Mouse (Mus musculus) kidney, embryonic 14.5 days (tissue): ENCODE measurements around the gene Asdurf. TPM values are rescaled to one million over a fixed set of nuclear protein-coding genes. Genes with fewer than 3 reads are reported as not detected.

Experiments
- ATAC-seq: fragments of 200-750 bp; cut with Nextera tagmentation; 2 replicates; pipeline ENCODE4 v1.8.0; 2017; ENCODE audit warnings: moderate number of reproducible peaks, mild to moderate bottlenecking, moderate TSS enrichment, moderate library complexity; ENCODE audit not compliant: low FRiP score, low TSS enrichment
- H3K27ac ChIP-seq: fragments of 300-500 bp; sonication (generic); 2 replicates; pipeline ENCODE4 v1.5.1; 2014; ENCODE audit warnings: low read depth, mild to moderate bottlenecking, low read length, moderate library complexity, mixed read lengths
- H3K27me3 ChIP-seq: fragments of 300-500 bp; sonication (generic); 2 replicates; pipeline ENCODE4 v1.6.1; 2014; ENCODE audit warnings: mild to moderate bottlenecking, low read length; ENCODE audit not compliant: control insufficient read depth, insufficient read depth
- H3K36me3 ChIP-seq: fragments of 300-500 bp; sonication (generic); 2 replicates; pipeline ENCODE4 v1.6.1; 2014; ENCODE audit warnings: low read length, mixed read lengths; ENCODE audit not compliant: control insufficient read depth, insufficient read depth
- H3K4me1 ChIP-seq: fragments of 300-500 bp; sonication (generic); 2 replicates; pipeline ENCODE4 v1.6.1; 2014; ENCODE audit warnings: low read length, mixed read lengths; ENCODE audit not compliant: control insufficient read depth, insufficient read depth
- H3K4me2 ChIP-seq: fragments of 300-500 bp; sonication (generic); replicated peaks from 2 replicates; pipeline ENCODE4 v1.6.1; 2014; ENCODE audit warnings: low read depth, mild to moderate bottlenecking, low read length
- H3K4me3 ChIP-seq: fragments of 300-500 bp; sonication (generic); 2 replicates; pipeline ENCODE4 v1.5.1; 2014; ENCODE audit warnings: mild to moderate bottlenecking, low read length
- H3K9ac ChIP-seq: fragments of 300-500 bp; sonication (generic); 2 replicates; pipeline ENCODE4 v1.6.1; 2014; ENCODE audit warnings: low read depth, mild to moderate bottlenecking, low read length, moderate library complexity
- H3K9me3 ChIP-seq: fragments of 300-500 bp; sonication (generic); 2 replicates; pipeline ENCODE4 v1.6.1; 2016; ENCODE audit warnings: low read length; ENCODE audit not compliant: control insufficient read depth
- WGBS: fragments of 180-500 bp; shearing (Covaris S2); extraction: QIAGEN DNeasy Blood & Tissue Kit; methylation state at CpG from one replicate; pipeline ENCODE4 v1.1.7; 2014; 5-methylcytosine and 5-hydroxymethylcytosine counted together
- polyA plus RNA-seq: library from polyadenylated mRNA; unstranded; fragments of >200 nt; fragmentation: Nextera tagmentation; extraction: Ambion mirVana; gene quantifications from 2 replicates; pipeline ENCODE4 v1.2.1, GENCODE M21; 2014

The Asdurf gene
- polyA plus RNA-seq, 1 experiment from 2014 or later: not detected

DNA sequence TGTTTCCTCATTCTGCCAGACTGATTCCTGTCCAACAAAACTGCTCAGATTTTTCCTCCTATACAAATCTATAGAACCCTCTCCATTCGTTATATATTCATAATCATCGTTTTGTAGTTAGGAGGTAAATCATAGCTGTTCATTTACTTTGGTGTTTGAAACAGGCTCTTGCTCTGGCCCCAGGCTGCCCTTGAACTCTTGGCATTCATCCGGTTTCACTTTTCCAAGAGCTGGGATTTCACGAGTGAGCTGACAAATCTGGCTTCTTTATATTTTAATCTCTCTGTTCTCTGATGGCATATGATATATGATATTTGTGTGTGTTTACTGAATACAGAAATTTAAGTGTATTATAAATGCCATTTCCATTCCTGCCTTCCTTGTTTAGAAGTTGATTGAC is 51.9 kb downstream of the Asdurf start:
- WGBS: 89% methylated on average over 4 of the region's 4 CpGs

More for the DNA sequence above, 51.9 kb downstream of the Asdurf start:
- Histone ChIP-seq H3K27me3 (no peaks in the 10 kb centered on the region), H3K9ac (no peak overlapping the region), H3K27ac (no peak overlapping the region), H3K36me3 (peaks cover 9% of the 10 kb centered on the region; the same call in 1 of the 2 replicates), H3K4me3 (no peak overlapping the region), H3K4me2 (no peak overlapping the region), H3K4me1 (no peaks in the 10 kb centered on the region), H3K9me3 (no peaks in the 10 kb centered on the region)
- no peak for ATAC-seq

Other genes starting within 250 kb of the Asdurf start
- gene 1700019A02Rik, start 165.0 kb downstream of the Asdurf start, polyA plus RNA-seq: not detected in 2 replicates
- gene Pms1, start 55.6 kb downstream of the Asdurf start, polyA plus RNA-seq: 12.6 and 22.7 TPM in 2 replicates
- gene Ormdl1, start 55.5 kb downstream of the Asdurf start, polyA plus RNA-seq: 48.7 and 54.2 TPM in 2 replicates
- gene Gm28778, start 55.5 kb downstream of the Asdurf start, polyA plus RNA-seq: not detected in 2 replicates
- 24.3 and 25.2 TPM in 2 replicates for gene Osgepl1, start 39.0 kb downstream of the Asdurf start, polyA plus RNA-seq
- gene Gm28551, start within 50 bp of the Asdurf start, polyA plus RNA-seq: 0.73 and 0.85 TPM in 2 replicates
- 67.6 and 83.0 TPM in 2 replicates for gene Asnsd1, start 133 bp upstream of the Asdurf start, polyA plus RNA-seq